Mouse (Mus musculus) CD8-positive naive resting alpha-beta T cell, adult 57 days (primary cell): ENCODE measurements around the gene Mknk2. TPM values are rescaled to one million over a fixed set of nuclear protein-coding genes. Genes with fewer than 3 reads are reported as not detected.

Source experiments
- total RNA-seq: library from RNA; stranded (reverse); gene quantifications from one replicate; pipeline ENCODE4 v1.2.4, GENCODE M21; 2023

Gene Mknk2
- total RNA-seq: 330 TPM

DNA sequence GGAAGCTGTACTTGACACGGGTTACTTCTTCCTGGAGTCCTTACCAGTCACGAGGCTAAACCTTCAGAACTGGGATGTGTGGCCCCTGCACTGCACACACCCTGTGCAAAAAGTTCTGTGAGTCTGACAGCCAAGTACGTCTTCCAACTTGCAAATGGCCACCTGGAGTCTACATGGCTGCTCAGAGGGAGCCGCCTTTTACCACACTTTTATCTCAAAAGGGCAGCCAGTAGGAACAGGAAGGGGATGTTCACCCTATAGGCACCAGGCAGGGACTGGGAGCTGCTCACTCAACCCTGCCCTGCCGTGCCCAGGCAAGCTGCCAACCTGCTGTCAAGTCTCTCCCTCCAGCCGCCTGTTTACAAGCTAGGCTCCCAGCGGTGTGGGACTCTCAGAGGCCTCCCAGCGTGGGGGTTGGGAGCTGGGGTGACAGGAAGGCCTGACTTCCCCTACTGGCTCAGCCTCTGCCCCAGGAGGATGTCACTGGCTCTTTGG lies at the start of gene Mknk2:
Mknk2 (minus strand) TSS at position 171 of the 495 bp plus-strand sequence.

DNA sequence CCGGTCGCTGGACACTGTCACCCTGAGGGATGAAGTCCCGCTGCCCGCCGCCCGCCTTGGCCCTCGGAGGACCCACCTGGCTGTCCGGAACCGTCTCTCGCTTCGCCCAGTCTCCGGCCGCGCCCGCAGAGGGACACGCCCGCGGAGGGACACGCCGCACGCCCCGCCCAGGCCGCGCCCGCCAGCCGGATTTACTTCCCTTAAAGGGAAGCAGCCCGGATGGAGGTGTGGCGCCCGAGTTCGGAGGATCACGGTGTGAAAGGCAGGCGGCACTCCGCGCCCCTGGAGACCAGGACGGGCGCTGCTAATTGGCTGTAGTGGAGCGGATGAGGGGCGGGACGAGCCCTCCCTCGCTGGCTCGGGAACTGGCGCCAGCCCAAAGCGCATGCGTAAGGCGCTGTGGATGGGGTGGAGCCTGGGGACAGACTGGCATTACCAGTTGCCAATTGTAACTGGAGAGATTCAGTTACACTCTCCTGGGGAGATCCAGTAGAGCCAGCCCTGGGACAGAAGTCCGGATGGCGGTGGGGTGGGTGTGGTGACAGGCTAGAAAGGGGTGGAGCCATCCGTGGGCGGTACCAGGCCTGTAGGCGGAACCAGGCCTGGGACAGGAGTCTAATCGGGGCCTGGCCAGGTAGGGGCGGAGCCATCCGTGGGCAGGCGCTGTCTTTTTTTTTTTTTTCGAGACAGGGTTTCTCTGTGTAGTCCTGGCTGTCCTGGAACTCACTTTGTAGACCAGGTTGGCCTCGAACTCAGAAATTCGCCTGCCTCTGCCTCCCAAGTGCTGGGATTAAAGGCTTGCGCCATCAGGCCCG lies 24.0 kb upstream of the Mknk2 start, which contains the start of the genes Mob3a and Izumo4:
Mob3a (minus strand) TSS at position 257 of the 815 bp plus-strand sequence.
Izumo4 (plus strand) TSS at position 464 of the 815 bp plus-strand sequence.

DNA sequence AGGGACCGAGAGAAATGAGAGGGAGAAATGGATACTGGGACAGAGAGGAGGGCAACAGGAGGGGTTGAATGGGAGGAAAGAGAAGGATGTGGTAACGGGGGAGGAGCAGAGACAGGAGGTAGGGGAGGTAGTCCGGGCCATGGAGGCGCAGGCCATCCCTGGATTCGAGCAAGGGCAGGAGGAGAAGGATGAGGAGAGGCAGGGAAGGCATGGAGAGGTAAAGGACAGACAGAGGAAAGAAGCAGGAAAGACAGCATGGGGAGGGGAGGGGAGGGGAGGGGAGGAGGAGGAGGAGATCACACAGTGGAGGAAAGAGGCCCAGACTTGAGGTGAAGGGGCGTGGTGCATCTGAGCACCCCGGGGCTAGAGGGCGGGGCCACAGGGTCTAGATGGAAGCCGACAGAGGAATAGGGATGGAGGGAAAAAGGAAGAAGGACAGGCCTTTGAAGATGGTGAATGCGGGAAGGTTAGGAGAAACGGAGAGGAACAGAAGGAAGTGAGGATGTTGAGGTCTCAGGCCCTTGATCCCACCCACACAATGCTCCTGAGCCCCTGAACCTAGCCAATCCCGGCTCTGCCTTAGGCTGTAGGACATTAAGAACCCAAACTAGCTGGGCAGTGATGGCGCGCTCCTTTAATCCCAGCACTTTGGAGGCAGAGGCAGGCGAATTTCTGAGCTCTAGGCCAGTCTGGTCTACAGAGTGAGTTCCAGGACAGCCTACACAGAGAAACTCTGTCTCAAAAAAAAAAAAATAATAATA lies 20.9 kb downstream of the Mknk2 start, which contains the start of gene Btbd2:
Btbd2 (minus strand) TSS at position 209 of the 761 bp plus-strand sequence.

DNA sequence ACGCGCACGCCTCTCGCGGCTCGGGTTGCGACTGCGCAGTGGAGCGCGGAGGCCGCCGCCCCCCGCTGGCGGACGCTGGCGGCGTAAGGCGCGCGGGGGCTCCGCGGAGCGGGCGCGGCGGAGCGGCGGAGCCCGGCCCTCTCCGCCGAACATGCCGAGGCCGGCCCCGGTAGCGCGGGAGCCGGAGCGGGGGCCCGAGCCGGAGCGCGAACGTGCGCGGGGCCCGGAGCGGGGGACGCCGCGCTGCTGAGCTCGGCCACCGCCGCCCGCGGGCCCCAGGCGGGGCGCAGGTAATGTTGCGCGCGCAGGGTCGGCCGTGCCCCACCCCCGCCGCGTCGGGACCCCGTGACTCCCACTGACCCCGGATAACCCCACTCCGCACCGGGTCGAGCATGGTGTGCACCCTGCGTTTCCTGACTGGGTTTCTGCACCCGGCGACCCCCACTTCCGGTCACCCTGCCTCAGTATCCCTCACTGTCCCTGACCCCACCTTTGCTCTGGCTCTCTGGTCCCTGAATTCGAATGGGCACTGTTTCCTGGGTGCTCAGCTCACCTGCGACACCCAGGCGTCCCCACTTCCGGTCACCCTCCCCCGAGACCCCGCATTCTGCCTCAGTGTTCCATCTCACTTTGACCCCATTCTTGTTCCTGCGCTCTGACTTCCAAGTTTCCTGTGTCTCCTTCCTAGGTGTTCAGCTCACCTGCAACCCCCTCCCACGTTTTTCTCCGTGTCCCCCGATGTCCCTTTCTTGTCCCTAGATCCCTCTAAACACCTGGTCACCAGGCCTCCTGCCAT lies 55.1 kb downstream of the Mknk2 start, which contains the start of gene Csnk1g2:
Csnk1g2 (plus strand) TSS at position 178 of the 796 bp plus-strand sequence.

Other genes with a start within 250 kb of the Mknk2 start
- 102 TPM for gene Tcf3, start 244.5 kb downstream of the Mknk2 start, total RNA-seq
- not detected for gene Onecut3, start 183.3 kb downstream of the Mknk2 start, total RNA-seq
- gene Atp8b3, start 139.0 kb downstream of the Mknk2 start, total RNA-seq: not detected
- 128 TPM for gene Rexo1, start 116.6 kb downstream of the Mknk2 start, total RNA-seq
- 27.5 TPM for gene Klf16, start 100.8 kb downstream of the Mknk2 start, total RNA-seq
- gene Abhd17a, start 87.8 kb downstream of the Mknk2 start, total RNA-seq: 52.0 TPM
- 46.9 TPM for gene Scamp4, start 75.2 kb downstream of the Mknk2 start, total RNA-seq
- 6.0 TPM for gene Adat3, start 75.2 kb downstream of the Mknk2 start, total RNA-seq
- gene Gm49322, start 72.1 kb downstream of the Mknk2 start, total RNA-seq: 4.5 TPM
- gene Csnk1g2, start 55.3 kb downstream of the Mknk2 start, total RNA-seq: 209 TPM
- gene Btbd2, start 21.0 kb downstream of the Mknk2 start, total RNA-seq: 20.7 TPM
- 138 TPM for gene Mob3a, start 23.9 kb upstream of the Mknk2 start, total RNA-seq
- 45.1 TPM for gene Izumo4, start 24.1 kb upstream of the Mknk2 start, total RNA-seq
- gene Ap3d1, start 64.2 kb upstream of the Mknk2 start, total RNA-seq: 123 TPM
- 72.9 TPM for gene Dot1l, start 77.1 kb upstream of the Mknk2 start, total RNA-seq
- gene Sf3a2, start 120.1 kb upstream of the Mknk2 start, total RNA-seq: 81.1 TPM
- gene Plekhj1, start 120.5 kb upstream of the Mknk2 start, total RNA-seq: 141 TPM
- 1.4 TPM for gene Amh, start 127.1 kb upstream of the Mknk2 start, total RNA-seq
- not detected for gene Jsrp1, start 135.4 kb upstream of the Mknk2 start, total RNA-seq
- gene Oaz1, start 148.5 kb upstream of the Mknk2 start, total RNA-seq: 517 TPM
- gene Lingo3, start 165.9 kb upstream of the Mknk2 start, total RNA-seq: not detected
- 31.3 TPM for gene Lsm7, start 177.1 kb upstream of the Mknk2 start, total RNA-seq
- 25.5 TPM for gene Sppl2b, start 177.2 kb upstream of the Mknk2 start, total RNA-seq
- gene Tmprss9, start 193.7 kb upstream of the Mknk2 start, total RNA-seq: not detected
- 62.9 TPM for gene Timm13, start 222.9 kb upstream of the Mknk2 start, total RNA-seq
- gene Lmnb2, start 240.1 kb upstream of the Mknk2 start, total RNA-seq: 12.3 TPM